Mouse (Mus musculus): ENCODE results near the gene Trappc6a. TPM values are rescaled to one million over a fixed set of nuclear protein-coding genes. Genes with fewer than 3 reads are reported as not detected.

The Trappc6a gene
- polyA plus RNA-seq, 1 experiment from 2014 or later, result 51.7 TPM

DNA sequence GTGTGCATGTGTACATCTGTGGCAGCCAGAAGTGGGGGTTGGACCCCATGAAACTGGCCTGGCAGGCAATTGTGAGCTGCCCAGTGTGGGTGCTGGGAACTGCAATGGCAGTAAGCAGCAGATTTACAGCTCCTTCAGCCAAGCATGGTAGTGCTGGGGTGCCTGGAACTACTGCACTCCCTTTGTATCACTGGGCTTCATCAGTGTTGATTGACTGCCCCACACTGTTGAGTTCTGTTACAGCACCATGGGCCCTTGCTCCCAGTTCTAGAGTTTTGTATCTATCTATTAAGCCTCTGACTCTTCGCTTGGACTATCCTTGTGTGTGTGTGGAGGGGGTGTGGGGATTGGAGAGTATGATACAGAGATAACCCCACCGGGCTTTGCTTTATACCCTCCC is 31.1 kb upstream of the Trappc6a start:
- no peaks in the 10 kb centered on the region for H3K4me1 ChIP-seq (ENCODE audit: control insufficient read depth, insufficient read depth, low read length)
- H3K4me3 ChIP-seq (ENCODE audit: low read depth, low read length), result no peak overlapping the region
- H3K9me3 ChIP-seq (replicated peaks; ENCODE audit: control insufficient read depth, low read length), result no peaks in the 10 kb centered on the region
- ATAC-seq (replicated peaks; ENCODE audit: insufficient number of reproducible peaks, low FRiP score, low TSS enrichment, low read depth) (no peak), DNase-seq (ENCODE audit: low spot score) (no peak)
- H3K36me3 ChIP-seq (replicated peaks; ENCODE audit: control insufficient read depth, insufficient read depth, low read depth, low read length), result no peaks in the 10 kb centered on the region
- H3K27me3 ChIP-seq (ENCODE audit: control insufficient read depth, insufficient read depth, low read length), result peaks cover 21% of the 10 kb centered on the region
- H3K4me2 ChIP-seq (ENCODE audit: low read depth, low read length), result no peak overlapping the region
- no peak overlapping the region for H3K9ac ChIP-seq (replicated peaks; ENCODE audit: low read length)
- 79% methylated on average over 2 of the region's 2 CpGs for WGBS
- H3K27ac ChIP-seq (replicated peaks; ENCODE audit: low read depth, low read length), result no peak overlapping the region

DNA sequence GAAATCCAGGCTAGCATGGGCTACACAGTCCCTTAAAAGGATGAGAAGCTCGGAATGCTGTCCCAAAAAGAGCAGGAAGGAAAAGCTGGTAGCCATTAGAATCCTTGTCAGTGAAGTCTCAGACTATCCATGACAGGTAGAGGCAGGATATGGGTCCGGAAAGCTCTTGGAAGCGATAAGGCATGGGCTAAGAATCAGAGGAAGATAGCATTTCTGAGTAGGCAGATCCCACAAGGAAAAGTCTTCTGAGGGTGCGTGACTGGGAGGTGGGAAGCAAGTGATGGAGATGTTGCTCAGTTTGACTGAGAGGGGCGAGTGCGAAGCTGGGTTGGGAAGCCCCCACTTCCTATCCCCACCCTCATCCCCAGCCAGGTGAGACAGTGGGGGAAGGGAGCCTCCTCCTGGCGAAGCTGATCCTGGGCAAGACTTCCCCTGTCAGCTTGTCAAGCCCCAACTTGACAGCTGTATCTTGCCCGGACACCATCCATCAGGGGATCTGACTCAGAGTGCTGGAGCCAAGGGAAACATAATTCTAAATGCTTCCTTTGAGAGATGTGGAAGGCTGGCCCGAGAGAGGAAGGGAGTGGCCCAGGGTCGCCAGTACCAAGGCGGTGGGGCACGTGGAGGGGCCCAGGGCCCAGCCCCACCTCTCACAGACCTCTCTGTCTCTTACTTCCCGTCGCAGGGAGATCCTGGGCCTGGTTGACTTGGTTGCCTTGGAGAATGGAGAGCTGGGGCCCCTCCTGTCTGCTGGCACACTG is 30.4 kb upstream of the Trappc6a start:
- no peaks in the 10 kb centered on the region for H3K36me3 ChIP-seq (replicated peaks; ENCODE audit: control insufficient read depth, insufficient read depth, low read depth, low read length)
- ATAC-seq (replicated peaks; ENCODE audit: insufficient number of reproducible peaks, low FRiP score, low TSS enrichment, low read depth), result no peak
- H3K9ac ChIP-seq (replicated peaks; ENCODE audit: low read length), result no peak overlapping the region
- no peak overlapping the region for H3K4me2 ChIP-seq (ENCODE audit: low read depth, low read length)
- no peak for DNase-seq (ENCODE audit: low spot score)
- no peak overlapping the region for H3K4me3 ChIP-seq (ENCODE audit: low read depth, low read length)
- no peaks in the 10 kb centered on the region for H3K9me3 ChIP-seq (replicated peaks; ENCODE audit: control insufficient read depth, low read length)
- no peaks in the 10 kb centered on the region for H3K4me1 ChIP-seq (ENCODE audit: control insufficient read depth, insufficient read depth, low read length)
- H3K27me3 ChIP-seq (ENCODE audit: control insufficient read depth, insufficient read depth, low read length), result peaks cover 15% of the 10 kb centered on the region
- WGBS, result 24% methylated on average over 14 of the region's 14 CpGs
- no peak overlapping the region for H3K27ac ChIP-seq (replicated peaks; ENCODE audit: low read depth, low read length)

DNA sequence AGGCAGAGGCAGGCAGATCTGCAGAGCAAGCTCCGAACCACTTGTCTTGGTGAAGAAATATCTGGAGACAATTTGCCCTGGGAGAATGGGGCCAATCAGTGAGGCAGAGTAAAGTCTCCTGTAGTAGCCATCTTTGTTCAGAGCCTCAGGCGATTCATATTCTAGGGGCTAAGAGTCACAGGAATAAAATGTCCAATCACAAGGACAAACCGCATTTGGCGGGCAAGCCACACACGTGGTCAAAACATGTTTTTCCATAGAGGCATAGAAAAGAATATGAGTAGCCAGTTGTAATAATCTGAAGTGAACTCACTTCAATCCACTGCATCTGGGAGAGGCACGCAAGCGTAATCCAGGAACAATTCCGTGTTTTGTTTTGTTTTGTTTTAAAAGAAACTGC is 24.9 kb upstream of the Trappc6a start:
- H3K36me3 ChIP-seq (replicated peaks; ENCODE audit: control insufficient read depth, insufficient read depth, low read depth, low read length), result no peaks in the 10 kb centered on the region
- ATAC-seq (replicated peaks; ENCODE audit: insufficient number of reproducible peaks, low FRiP score, low TSS enrichment, low read depth) (no peak), DNase-seq (ENCODE audit: low spot score) (no peak)
- no peak overlapping the region for H3K4me2 ChIP-seq (ENCODE audit: low read depth, low read length)
- no peaks in the 10 kb centered on the region for H3K4me1 ChIP-seq (ENCODE audit: control insufficient read depth, insufficient read depth, low read length)
- no peak overlapping the region for H3K9ac ChIP-seq (replicated peaks; ENCODE audit: low read length)
- H3K4me3 ChIP-seq (ENCODE audit: low read depth, low read length), result no peak overlapping the region
- H3K9me3 ChIP-seq (replicated peaks; ENCODE audit: control insufficient read depth, low read length), result no peaks in the 10 kb centered on the region
- no peak overlapping the region for H3K27ac ChIP-seq (replicated peaks; ENCODE audit: low read depth, low read length)
- peaks cover 3% of the 10 kb centered on the region; the same call in 1 of the 2 replicates for H3K27me3 ChIP-seq (ENCODE audit: control insufficient read depth, insufficient read depth, low read length)
- WGBS, result 86% methylated on average over 8 of the region's 8 CpGs

DNA sequence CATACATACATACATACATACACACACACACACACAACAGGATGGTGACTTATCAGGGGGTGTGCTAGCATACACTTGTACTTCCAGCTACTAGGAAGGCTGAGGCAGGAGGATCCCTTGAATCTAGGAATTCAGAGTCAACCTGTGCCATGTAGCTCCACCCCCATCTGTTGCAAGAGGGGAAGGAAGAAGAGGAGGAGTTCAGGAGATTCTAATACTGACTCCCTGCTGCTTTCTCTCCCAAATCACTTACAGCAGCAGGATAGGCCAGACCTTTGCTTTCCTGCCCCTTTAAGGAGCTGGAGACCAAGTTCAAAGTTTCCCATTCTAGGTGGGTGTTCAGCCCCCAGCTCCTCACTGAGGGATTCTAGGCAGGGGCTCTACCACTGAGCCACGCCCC is 22.7 kb upstream of the Trappc6a start:
- Histone ChIP-seq H3K9ac (replicated peaks; ENCODE audit: low read length) (no peak overlapping the region), H3K27me3 (ENCODE audit: control insufficient read depth, insufficient read depth, low read length) (peaks cover 20% of the 10 kb centered on the region), H3K4me1 (ENCODE audit: control insufficient read depth, insufficient read depth, low read length) (no peaks in the 10 kb centered on the region; the same call in 1 of the 2 replicates), H3K36me3 (replicated peaks; ENCODE audit: control insufficient read depth, insufficient read depth, low read depth, low read length) (no peaks in the 10 kb centered on the region), H3K4me2 (ENCODE audit: low read depth, low read length) (no peak overlapping the region), H3K27ac (replicated peaks; ENCODE audit: low read depth, low read length) (no peak overlapping the region), H3K9me3 (replicated peaks; ENCODE audit: control insufficient read depth, low read length) (no peaks in the 10 kb centered on the region), H3K4me3 (ENCODE audit: low read depth, low read length) (no peak overlapping the region)
- ATAC-seq (replicated peaks; ENCODE audit: insufficient number of reproducible peaks, low FRiP score, low TSS enrichment, low read depth) (no peak), DNase-seq (ENCODE audit: low spot score) (no peak)
- WGBS, result 80% methylated on average over 1 of the region's 1 CpGs

DNA sequence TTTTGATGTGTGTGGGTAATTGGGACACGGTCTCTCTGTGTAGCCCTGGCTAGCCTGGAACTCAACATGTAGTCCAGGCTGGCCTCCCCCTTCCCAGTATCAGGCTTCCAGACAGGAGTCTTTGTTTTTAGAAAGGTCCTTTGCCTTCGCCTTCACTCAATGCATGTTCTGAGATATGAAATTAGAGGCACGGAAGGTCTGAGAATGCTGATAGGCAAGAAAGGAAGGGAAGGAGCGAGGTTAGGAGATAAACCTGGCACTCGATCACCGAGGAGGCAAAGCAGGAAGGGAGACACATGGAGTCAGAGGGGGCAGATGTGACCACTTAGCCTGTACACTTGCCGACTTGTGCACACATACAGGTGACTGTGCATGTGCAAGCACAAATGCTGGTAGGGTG is 21.6 kb upstream of the Trappc6a start:
- H3K9me3 ChIP-seq (replicated peaks; ENCODE audit: control insufficient read depth, low read length), result no peaks in the 10 kb centered on the region
- H3K27me3 ChIP-seq (ENCODE audit: control insufficient read depth, insufficient read depth, low read length), result peaks cover 30% of the 10 kb centered on the region
- H3K4me3 ChIP-seq (ENCODE audit: low read depth, low read length), result no peak overlapping the region
- ATAC-seq (replicated peaks; ENCODE audit: insufficient number of reproducible peaks, low FRiP score, low TSS enrichment, low read depth) (no peak), DNase-seq (ENCODE audit: low spot score) (no peak)
- H3K9ac ChIP-seq (replicated peaks; ENCODE audit: low read length), result no peak overlapping the region
- no peak overlapping the region for H3K4me2 ChIP-seq (ENCODE audit: low read depth, low read length)
- WGBS, result 91% methylated on average over 7 of the region's 7 CpGs
- H3K36me3 ChIP-seq (replicated peaks; ENCODE audit: control insufficient read depth, insufficient read depth, low read depth, low read length), result no peaks in the 10 kb centered on the region
- no peak overlapping the region for H3K27ac ChIP-seq (replicated peaks; ENCODE audit: low read depth, low read length)
- no peaks in the 10 kb centered on the region; the same call in 1 of the 2 replicates for H3K4me1 ChIP-seq (ENCODE audit: control insufficient read depth, insufficient read depth, low read length)

DNA sequence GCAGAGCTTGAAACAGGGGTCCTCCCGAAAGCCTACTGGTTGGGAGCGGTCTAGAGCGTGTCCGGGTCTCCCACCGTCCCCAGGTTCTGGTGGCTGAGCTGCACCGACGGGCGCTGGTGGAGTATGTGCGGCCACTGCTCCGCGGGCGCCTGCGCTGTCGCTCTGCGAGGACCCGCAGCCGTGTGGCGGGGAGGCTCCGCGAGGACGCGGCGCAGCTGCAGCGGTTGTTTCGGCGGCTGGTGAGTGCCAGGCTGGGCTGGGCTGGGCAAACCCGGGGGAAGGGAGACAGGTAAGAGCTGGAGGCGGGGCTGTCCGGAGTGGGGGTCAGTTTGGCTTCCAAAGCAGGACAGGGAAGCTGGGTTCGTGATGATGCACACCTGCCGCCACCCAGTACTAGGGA is 18.7 kb upstream of the Trappc6a start:
- Histone ChIP-seq H3K4me1 (ENCODE audit: control insufficient read depth, insufficient read depth, low read length) (no peaks in the 10 kb centered on the region; the same call in 1 of the 2 replicates), H3K27ac (replicated peaks; ENCODE audit: low read depth, low read length) (no peak overlapping the region), H3K27me3 (ENCODE audit: control insufficient read depth, insufficient read depth, low read length) (peaks cover 31% of the 10 kb centered on the region), H3K9ac (replicated peaks; ENCODE audit: low read length) (no peak overlapping the region), H3K4me3 (ENCODE audit: low read depth, low read length) (peak overlapping the region; percentile 14; the same call in 1 of the 2 replicates), H3K36me3 (replicated peaks; ENCODE audit: control insufficient read depth, insufficient read depth, low read depth, low read length) (no peaks in the 10 kb centered on the region), H3K4me2 (ENCODE audit: low read depth, low read length) (peak overlapping the region; percentile 25), H3K9me3 (replicated peaks; ENCODE audit: control insufficient read depth, low read length) (no peaks in the 10 kb centered on the region)
- no peak for DNase-seq (ENCODE audit: low spot score)
- 3% methylated on average over 31 of the region's 31 CpGs for WGBS
- ATAC-seq (replicated peaks; ENCODE audit: insufficient number of reproducible peaks, low FRiP score, low TSS enrichment, low read depth), result no peak

DNA sequence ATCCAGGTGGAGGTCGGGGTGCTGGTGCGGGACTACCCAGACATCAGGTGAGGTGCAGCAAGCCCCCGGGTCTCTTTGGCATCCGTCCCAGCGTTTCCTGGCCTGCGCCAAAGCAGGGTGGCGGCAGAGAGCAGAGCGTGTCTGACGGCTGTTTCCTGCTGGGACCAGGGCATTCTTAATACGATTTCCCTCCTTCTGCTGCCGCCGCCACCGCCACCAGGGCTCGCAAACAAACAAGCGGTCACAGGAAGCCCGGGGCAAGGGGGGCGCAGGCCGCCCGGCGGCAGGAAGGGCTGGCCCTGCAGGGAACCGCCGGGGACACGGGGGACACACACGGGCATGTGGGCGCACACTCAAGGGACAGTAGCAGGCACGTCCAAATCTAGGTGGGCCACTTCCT is 16.5 kb upstream of the Trappc6a start:
- ATAC-seq (replicated peaks; ENCODE audit: insufficient number of reproducible peaks, low FRiP score, low TSS enrichment, low read depth), result no peak
- WGBS, result 5% methylated on average over 26 of the region's 26 CpGs
- peak overlapping the region; percentile 39; the same call in 1 of the 2 replicates for H3K9ac ChIP-seq (replicated peaks; ENCODE audit: low read length)
- H3K27me3 ChIP-seq (ENCODE audit: control insufficient read depth, insufficient read depth, low read length), result peaks cover 31% of the 10 kb centered on the region
- H3K9me3 ChIP-seq (replicated peaks; ENCODE audit: control insufficient read depth, low read length), result no peaks in the 10 kb centered on the region
- DNase-seq (ENCODE audit: low spot score), result peak; percentile 33
- H3K4me2 ChIP-seq (ENCODE audit: low read depth, low read length), result peak overlapping the region; percentile 39
- H3K36me3 ChIP-seq (replicated peaks; ENCODE audit: control insufficient read depth, insufficient read depth, low read depth, low read length), result no peaks in the 10 kb centered on the region
- 0 out of 2 replicates have a peak overlapping the region, but pooled peaks have one; percentile 3 for H3K4me3 ChIP-seq (ENCODE audit: low read depth, low read length)
- H3K4me1 ChIP-seq (ENCODE audit: control insufficient read depth, insufficient read depth, low read length), result no peaks in the 10 kb centered on the region; the same call in 1 of the 2 replicates
- H3K27ac ChIP-seq (replicated peaks; ENCODE audit: low read depth, low read length), result no peak overlapping the region

DNA sequence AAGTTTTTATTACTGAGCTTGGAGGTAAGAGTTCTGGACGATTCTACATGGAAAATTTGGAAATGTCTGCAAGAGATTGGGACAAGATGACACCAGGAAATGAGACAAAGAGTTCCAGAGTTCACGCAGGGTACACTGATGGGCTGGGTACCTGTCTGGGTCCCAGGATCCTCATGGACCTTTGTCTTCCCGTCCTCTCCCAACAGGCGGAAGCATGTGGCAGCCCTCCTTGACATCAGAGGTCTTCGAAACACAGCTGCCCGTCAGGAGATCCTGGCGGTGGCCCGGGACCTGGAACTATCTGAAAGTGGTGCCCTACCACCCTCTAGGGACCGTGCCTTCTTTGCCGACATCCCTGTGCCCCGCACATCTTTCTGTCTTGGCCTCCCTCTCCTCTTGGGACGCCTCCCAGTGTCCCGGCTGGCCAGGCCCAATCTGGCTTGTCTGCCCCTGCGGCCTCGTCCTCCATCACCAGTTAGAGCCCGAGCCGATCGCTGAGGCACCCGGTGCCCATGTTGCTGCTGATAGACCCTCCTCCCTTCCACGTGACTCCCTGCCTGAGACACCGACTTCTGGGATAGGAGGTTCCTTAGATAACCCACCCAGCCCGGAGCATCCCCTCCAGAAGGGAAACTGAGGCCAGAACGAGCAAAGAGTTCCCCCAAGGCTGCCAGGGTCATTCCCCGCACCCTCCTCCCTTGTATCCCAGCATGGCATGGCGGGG is 13.3 kb upstream of the Trappc6a start:
- H3K9ac ChIP-seq (replicated peaks; ENCODE audit: low read length), result no peak overlapping the region
- peaks cover 15% of the 10 kb centered on the region for H3K27me3 ChIP-seq (ENCODE audit: control insufficient read depth, insufficient read depth, low read length)
- no peak overlapping the region for H3K4me2 ChIP-seq (ENCODE audit: low read depth, low read length)
- no peaks in the 10 kb centered on the region for H3K9me3 ChIP-seq (replicated peaks; ENCODE audit: control insufficient read depth, low read length)
- WGBS, result 86% methylated on average over 25 of the region's 25 CpGs
- H3K36me3 ChIP-seq (replicated peaks; ENCODE audit: control insufficient read depth, insufficient read depth, low read depth, low read length), result no peaks in the 10 kb centered on the region
- DNase-seq (ENCODE audit: low spot score) (no peak), ATAC-seq (replicated peaks; ENCODE audit: insufficient number of reproducible peaks, low FRiP score, low TSS enrichment, low read depth) (no peak)
- no peak overlapping the region for H3K4me3 ChIP-seq (ENCODE audit: low read depth, low read length)
- no peaks in the 10 kb centered on the region for H3K4me1 ChIP-seq (ENCODE audit: control insufficient read depth, insufficient read depth, low read length)
- H3K27ac ChIP-seq (replicated peaks; ENCODE audit: low read depth, low read length), result no peak overlapping the region
